Mouse (Mus musculus) layer of hippocampus, postnatal 10 days (tissue): Measurements from ENCODE around the gene AC140267.1. TPM values are rescaled to one million over a fixed set of nuclear protein-coding genes. Genes with fewer than 3 reads are reported as not detected.

Source experiments
- DNase-seq, 2 experiments: peaks; one replicate each; pipeline ENCODE4 v3.0.0; 2021; ENCODE audit warnings: low spot score in 2 of 2
- total RNA-seq, 2 experiments: library from RNA; stranded (reverse); gene quantifications; 2 replicates each; pipeline ENCODE4 v1.2.3; 2021

Gene AC140267.1
- total RNA-seq, 2 experiments from 2014 or later, result 21.1 to 23.0 TPM

DNA sequence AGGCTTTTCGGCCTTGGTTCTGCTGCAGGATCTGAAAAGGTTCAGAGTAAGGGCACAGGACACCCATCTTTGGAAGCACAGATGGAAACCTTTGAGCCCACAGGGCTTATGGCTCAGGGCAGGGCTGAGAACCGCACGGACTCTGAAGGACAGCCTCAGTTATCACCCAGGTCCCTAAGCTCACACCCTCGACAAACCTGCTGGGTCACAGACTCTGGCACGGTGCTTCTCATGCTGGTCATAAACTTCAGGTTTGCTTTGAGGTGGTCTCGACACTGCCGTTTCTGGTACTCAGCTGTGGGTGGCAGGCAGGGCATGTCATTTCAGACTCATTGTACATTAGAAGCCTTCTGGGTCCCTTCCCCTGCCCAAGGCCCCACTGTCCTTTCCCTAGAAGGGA, 25.5 kb downstream of the AC140267.1 start:
- no peak for DNase-seq

DNA sequence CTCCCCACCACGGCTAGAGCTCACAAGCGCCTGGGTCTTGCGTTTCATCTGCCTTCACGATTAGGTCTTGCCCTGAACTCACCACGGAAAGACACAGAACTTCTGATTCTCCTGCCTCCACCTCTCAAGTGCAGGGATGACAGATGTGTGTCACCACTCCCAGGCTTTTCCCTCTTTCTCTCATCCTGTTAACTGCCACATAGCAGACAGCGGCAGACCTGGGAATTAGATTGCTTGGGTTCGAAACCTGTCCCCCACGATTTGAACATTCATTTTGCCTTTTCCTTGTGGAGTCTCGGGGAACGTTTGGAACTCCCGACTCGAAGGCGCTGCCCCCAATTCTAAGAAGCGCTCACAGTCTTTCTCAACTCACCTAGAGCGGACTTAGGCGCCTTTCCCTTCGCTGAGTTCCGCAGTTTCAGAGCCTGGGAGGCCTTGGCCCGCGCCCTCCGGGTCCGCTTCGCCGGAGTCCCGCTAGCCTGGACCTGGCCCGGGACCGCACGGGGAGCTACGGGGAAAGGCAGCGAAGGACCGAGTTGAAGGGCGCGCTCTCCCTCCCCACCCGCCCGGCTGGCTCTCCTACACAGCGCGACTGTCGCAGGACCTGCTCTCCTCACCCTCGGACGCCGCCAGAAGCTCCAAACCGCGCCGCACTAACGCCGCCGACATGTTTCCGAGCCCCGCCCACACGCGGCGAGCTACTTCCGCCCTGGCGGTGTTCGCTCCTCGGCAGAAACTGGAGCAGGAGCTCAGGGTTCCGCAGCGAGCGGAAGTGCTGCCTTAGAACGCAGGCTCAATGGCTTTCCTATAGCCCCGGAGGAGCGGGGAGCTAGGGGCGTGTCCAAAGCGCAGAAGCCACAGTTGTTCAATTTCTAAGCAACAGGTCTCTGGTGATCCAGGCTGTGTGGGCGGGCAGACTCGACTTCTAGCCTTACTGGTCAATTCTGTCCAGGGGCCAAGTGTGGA, 28.3 kb downstream of the AC140267.1 start, which contains the start of gene Rps19bp1:
Gene Rps19bp1 (minus strand): TSS at position 706 of the 966 bp plus-strand sequence.
- DNase-seq, result peak; percentile 86 to 90

DNA sequence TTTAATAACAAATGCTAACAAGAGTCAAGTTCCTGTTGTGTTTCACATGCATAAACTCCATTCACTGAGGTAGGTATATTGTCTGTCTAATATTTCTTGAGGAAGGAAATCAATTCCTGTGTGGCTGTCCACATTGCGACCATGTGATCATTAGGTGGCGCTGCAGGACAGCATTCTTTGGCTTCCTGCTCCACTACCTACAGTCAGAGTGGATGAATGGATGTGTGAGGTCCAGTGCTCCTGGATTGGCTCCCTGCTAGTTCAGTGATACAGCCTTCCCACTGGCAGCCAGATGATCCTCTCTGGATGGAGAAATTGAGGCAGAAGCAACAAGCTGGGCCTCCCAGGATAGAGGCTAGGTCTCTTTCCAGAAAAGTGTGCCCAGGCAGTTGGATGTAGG, 30.6 kb downstream of the AC140267.1 start:
- DNase-seq, result peak; percentile 86 to 87

DNA sequence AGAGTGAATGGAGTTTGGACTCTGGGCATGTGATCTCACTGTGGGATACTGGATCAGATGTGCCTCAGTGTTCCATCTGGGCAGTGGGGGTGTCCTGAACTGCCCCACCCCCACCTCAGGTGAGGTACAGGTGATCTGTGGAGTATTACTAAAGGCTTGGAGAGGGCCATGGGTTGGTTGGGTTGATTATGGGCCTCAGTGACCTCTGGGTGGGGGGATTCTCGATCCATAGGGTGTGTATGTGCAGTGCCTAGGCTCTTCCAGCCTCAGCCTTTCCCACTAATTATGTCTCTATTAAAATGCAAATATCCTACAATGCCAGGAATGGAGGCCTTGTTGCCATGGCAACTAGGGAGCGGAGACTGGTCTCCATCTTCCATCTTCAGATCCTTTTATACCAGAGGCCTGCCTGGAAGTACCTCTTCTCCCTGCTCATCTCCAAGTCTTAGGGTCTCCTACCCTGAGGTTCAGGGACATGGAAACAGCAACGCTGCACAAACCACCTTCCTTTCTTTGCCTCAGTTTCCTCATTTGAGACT, 36.3 kb downstream of the AC140267.1 start:
- no peak for DNase-seq

DNA sequence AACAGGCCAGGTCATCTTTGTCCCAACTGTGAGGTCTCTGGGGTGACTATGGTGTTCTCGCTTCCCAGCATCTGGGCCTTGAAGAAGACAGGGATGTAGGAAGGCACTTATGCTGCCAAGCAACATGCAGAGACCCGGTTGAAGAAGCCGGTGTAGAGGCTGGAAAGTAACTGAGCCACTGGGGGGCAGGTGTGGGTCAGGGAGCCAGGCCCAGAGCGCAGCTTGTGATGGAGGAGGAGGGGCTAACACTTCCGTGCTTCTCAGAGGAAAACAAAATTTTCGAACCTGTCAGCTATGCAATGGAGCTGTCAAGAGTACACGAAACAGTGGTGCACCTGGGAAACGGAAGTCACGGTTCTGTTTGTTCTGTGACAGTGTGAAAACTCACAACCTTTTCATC, 41.5 kb downstream of the AC140267.1 start:
- no peak for DNase-seq

DNA sequence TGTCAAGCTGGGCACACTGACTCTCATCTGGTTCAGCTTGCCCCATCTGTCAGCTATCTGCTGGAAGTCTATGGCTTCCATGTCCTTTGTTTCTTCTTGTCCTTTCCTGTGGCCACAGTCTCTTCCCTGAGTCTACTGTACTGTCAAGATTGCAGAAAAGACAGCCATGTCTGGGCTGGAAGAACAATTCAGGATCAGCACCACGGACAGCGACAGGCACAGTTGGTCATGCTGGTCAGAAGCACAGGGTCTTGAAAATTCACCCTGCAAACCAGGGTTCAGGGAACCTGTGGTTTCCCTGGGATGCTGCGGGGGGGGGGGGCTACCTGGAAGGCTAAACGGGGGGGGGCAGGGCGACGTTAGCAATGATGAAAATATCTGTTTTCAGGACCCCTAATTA, 42.0 kb downstream of the AC140267.1 start:
- DNase-seq, result peak; percentile 53 to 62

DNA sequence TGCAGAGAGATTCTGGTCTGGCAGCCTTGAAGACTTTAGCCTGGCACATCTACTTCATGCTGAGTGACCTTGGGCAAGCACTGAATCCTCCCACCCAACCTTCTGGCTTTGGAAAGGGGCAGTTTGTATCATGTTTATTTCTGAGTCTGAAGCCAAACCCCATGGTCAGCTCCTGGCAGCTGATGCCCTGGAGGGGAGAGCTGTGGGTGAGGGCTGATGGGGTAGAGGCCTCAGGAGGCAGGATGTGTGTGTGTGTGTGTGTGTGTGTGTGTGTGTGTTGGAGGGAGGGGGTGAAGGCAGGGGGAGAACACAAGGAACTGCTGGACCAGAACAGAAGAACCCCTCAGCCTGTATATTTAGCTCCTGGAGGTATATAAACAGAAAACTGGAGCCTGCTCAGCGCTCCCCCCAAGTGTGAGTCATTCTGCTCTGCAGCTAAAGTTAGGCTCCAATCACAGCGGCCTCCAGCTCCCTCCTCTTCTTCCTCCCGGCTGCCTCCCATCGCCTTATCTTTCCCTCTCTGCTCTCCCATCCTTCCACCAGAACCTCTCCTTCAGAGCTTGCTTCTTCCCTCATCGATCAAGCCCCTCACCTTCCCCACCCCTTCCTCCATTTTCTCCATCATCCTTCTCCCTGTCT, 42.6 kb downstream of the AC140267.1 start:
- no peak for DNase-seq

DNA sequence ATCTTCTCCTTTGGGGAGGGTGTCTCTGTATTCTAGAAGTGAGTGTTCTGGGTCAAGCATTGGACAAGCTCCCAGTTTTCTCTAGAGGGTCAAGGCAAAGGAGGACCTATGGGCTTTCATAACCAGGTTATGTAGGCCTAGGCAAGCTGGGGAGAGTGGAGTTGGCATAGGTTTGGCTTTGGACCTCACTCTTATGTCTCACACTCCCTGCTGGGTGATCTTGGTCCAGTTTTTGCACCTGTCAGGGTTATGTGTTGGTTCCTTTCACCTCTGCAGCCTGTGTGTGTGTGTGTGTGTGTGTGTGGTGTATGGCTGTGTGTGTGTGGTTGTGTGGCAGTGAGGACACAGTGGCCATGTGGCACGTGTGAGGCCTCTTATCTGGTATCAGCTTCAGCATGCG, 43.4 kb downstream of the AC140267.1 start:
- no peak for DNase-seq

DNA sequence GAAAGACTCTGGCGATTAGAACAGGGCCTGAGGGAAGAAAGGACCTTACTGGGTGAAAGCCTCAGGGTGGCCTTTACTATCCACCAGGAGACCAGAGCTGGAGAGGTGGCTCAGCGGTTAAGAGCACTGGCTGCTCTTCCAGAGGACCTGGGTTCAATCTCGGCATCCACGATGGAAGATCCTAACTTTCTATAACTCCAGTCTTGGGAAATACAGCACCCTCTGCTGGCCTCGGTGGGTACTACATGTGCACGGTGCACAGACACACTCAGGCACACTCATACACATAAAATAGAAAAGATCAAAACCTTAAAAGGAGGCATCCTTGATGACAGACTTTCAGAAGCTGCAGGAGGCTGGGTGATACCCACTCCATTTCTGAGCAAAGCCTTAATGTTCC, 45.0 kb downstream of the AC140267.1 start:
- peak; percentile 55 to 60 for DNase-seq

Other genes with a start within 250 kb of the AC140267.1 start
- gene Pdgfb, start 220.9 kb upstream of the AC140267.1 start, total RNA-seq, result 10 to 100 TPM; 51.3 to 51.6 TPM
- 100 to 1,000 TPM; 362 to 374 TPM for gene Syngr1, start 144.5 kb upstream of the AC140267.1 start, total RNA-seq
- gene Rpl3, start 144.0 kb upstream of the AC140267.1 start, total RNA-seq, result 100 to 1,000 TPM; 535 to 605 TPM
- gene Tab1, start 102.7 kb upstream of the AC140267.1 start, total RNA-seq, result 10 to 100 TPM; 28.2 to 35.0 TPM
- gene Mgat3, start 62.1 kb upstream of the AC140267.1 start, total RNA-seq, result 10 to 100 TPM; 85.8 to 89.8 TPM
- 10 to 100 TPM; 32.3 to 34.3 TPM for gene Mief1, start 1.8 kb upstream of the AC140267.1 start, total RNA-seq
- gene Atf4, start 19.3 kb downstream of the AC140267.1 start, total RNA-seq, result 100 to 1,000 TPM; 102 to 108 TPM
- gene Rps19bp1, start 28.5 kb downstream of the AC140267.1 start, total RNA-seq, result 10 to 100 TPM; 39.9 to 42.2 TPM
- gene Cacna1i, start 51.4 kb downstream of the AC140267.1 start, total RNA-seq, result 10 to 100 TPM; 36.0 to 38.0 TPM